Mouse (Mus musculus): Measurements from ENCODE around the gene Olfr575. TPM values are rescaled to one million over a fixed set of nuclear protein-coding genes. Genes with fewer than 3 reads are reported as not detected.

Gene Olfr575
- polyA plus RNA-seq (2012; rRNA removed; ENCODE audit: low replicate concordance): not detected in 2 replicates

GRCm38 (mm10) chr7:102958593-102958992, at the start of gene Olfr575:
Gene Olfr575, minus strand, starts transcription at chr7:102958775.

GRCm38 (mm10) chr7:102989224-102989623, 30.6 kb upstream of the Olfr575 start, which contains the start of gene Olfr578:
Gene Olfr578, minus strand, starts transcription at chr7:102989324.

GRCm38 (mm10) chr7:102975843-102976242, 17.3 kb upstream of the Olfr575 start, which contains the start of gene Olfr577:
Gene Olfr577, minus strand, starts transcription at chr7:102975943.

GRCm38 (mm10) chr7:102962360-102962759, 3.8 kb upstream of the Olfr575 start, which contains the start of gene Olfr576:
Gene Olfr576, plus strand, starts transcription at chr7:102962660.

GRCm38 (mm10) chr7:102948167-102948566, 10.4 kb downstream of the Olfr575 start, which contains the start of gene Olfr574:
Gene Olfr574, plus strand, starts transcription at chr7:102948467.

GRCm38 (mm10) chr7:102942475-102942874, 16.1 kb downstream of the Olfr575 start, which contains the start of gene Olfr573-ps1:
Gene Olfr573-ps1, minus strand, starts transcription at chr7:102942575.

GRCm38 (mm10) chr7:102924109-102924508, 34.5 kb downstream of the Olfr575 start, which contains the start of gene Olfr572:
Gene Olfr572, plus strand, starts transcription at chr7:102924409.

GRCm38 (mm10) chr7:102917032-102917875, 41.3 kb downstream of the Olfr575 start, which contains the start of gene Olfr571:
Gene Olfr571, minus strand, starts transcription at chr7:102917536.

Other genes starting within 250 kb of the Olfr575 start
- 0.33 TPM in 1 of 2 replicates, not detected in the other for gene Olfr33, start 239.7 kb downstream of the Olfr575 start, polyA plus RNA-seq (2012; rRNA removed; ENCODE audit: low replicate concordance)
- not detected in 2 replicates for gene Olfr559, start 231.3 kb downstream of the Olfr575 start, polyA plus RNA-seq (2012; rRNA removed; ENCODE audit: low replicate concordance)
- gene Olfr560, start 199.4 kb downstream of the Olfr575 start, polyA plus RNA-seq (2012; rRNA removed; ENCODE audit: low replicate concordance): 0.09 TPM in 1 of 2 replicates, not detected in the other
- 3.2 and 8.0 TPM in 2 replicates for gene Olfr78, start 199.3 kb downstream of the Olfr575 start, polyA plus RNA-seq (2012; rRNA removed; ENCODE audit: low replicate concordance)
- gene Olfr561, start 187.6 kb downstream of the Olfr575 start, polyA plus RNA-seq (2012; rRNA removed; ENCODE audit: low replicate concordance): 0.11 TPM in 1 of 2 replicates, not detected in the other
- not detected in 2 replicates for gene Olfr564, start 155.3 kb downstream of the Olfr575 start, polyA plus RNA-seq (2012; rRNA removed; ENCODE audit: low replicate concordance)
- gene Olfr566, start 100.0 kb downstream of the Olfr575 start, polyA plus RNA-seq (2012; rRNA removed; ENCODE audit: low replicate concordance): not detected in 2 replicates
- not detected in 2 replicates for gene Olfr568, start 81.7 kb downstream of the Olfr575 start, polyA plus RNA-seq (2012; rRNA removed; ENCODE audit: low replicate concordance)
- not detected in 2 replicates for gene Olfr569, start 67.9 kb downstream of the Olfr575 start, polyA plus RNA-seq (2012; rRNA removed; ENCODE audit: low replicate concordance)
- gene Olfr570, start 64.2 kb downstream of the Olfr575 start, polyA plus RNA-seq (2012; rRNA removed; ENCODE audit: low replicate concordance): not detected in 2 replicates
- gene Olfr571, start 41.2 kb downstream of the Olfr575 start, polyA plus RNA-seq (2012; rRNA removed; ENCODE audit: low replicate concordance): not detected in 2 replicates
- not detected in 2 replicates for gene Olfr572, start 34.4 kb downstream of the Olfr575 start, polyA plus RNA-seq (2012; rRNA removed; ENCODE audit: low replicate concordance)
- not detected in 2 replicates for gene Olfr573-ps1, start 16.2 kb downstream of the Olfr575 start, polyA plus RNA-seq (2012; rRNA removed; ENCODE audit: low replicate concordance)
- gene Olfr574, start 10.3 kb downstream of the Olfr575 start, polyA plus RNA-seq (2012; rRNA removed; ENCODE audit: low replicate concordance): not detected in 2 replicates
- gene Olfr576, start 3.9 kb upstream of the Olfr575 start, polyA plus RNA-seq (2012; rRNA removed; ENCODE audit: low replicate concordance): not detected in 2 replicates
- not detected in 2 replicates for gene Olfr577, start 17.2 kb upstream of the Olfr575 start, polyA plus RNA-seq (2012; rRNA removed; ENCODE audit: low replicate concordance)
- not detected in 2 replicates for gene Olfr578, start 30.5 kb upstream of the Olfr575 start, polyA plus RNA-seq (2012; rRNA removed; ENCODE audit: low replicate concordance)
- gene Olfr582, start 79.2 kb upstream of the Olfr575 start, polyA plus RNA-seq (2012; rRNA removed; ENCODE audit: low replicate concordance): not detected in 2 replicates
- not detected in 2 replicates for gene Olfr583, start 92.5 kb upstream of the Olfr575 start, polyA plus RNA-seq (2012; rRNA removed; ENCODE audit: low replicate concordance)
- not detected in 2 replicates for gene Olfr584, start 123.1 kb upstream of the Olfr575 start, polyA plus RNA-seq (2012; rRNA removed; ENCODE audit: low replicate concordance)
- gene Olfr585, start 138.9 kb upstream of the Olfr575 start, polyA plus RNA-seq (2012; rRNA removed; ENCODE audit: low replicate concordance): not detected in 2 replicates
- gene Olfr586, start 166.9 kb upstream of the Olfr575 start, polyA plus RNA-seq (2012; rRNA removed; ENCODE audit: low replicate concordance): not detected in 2 replicates
- not detected in 2 replicates for gene Olfr588-ps1, start 182.1 kb upstream of the Olfr575 start, polyA plus RNA-seq (2012; rRNA removed; ENCODE audit: low replicate concordance)
- not detected in 2 replicates for gene Olfr589, start 197.6 kb upstream of the Olfr575 start, polyA plus RNA-seq (2012; rRNA removed; ENCODE audit: low replicate concordance)
- not detected in 2 replicates for gene Olfr591, start 219.6 kb upstream of the Olfr575 start, polyA plus RNA-seq (2012; rRNA removed; ENCODE audit: low replicate concordance)
- not detected in 2 replicates for gene Olfr592, start 226.0 kb upstream of the Olfr575 start, polyA plus RNA-seq (2012; rRNA removed; ENCODE audit: low replicate concordance)